18 mouse cellular contexts compared by ENCODE assay signal in genomic region chr9:47548402-47548801, GRCm38 (mm10). TPM values are rescaled to one million over a fixed set of nuclear protein-coding genes. Genes with fewer than 3 reads are reported as not detected.
DNase-seq lines count a peak whose midpoint lies in the region; ATAC-seq and TF ChIP-seq lines count a peak whose summit lies in the region.
"Had no signal": no experiment of that assay in that cellular context is flagged by ENCODE, and none has a peak within 500 bp of the region (broad histone marks: within the 10 kb centered on the region; RNA-seq: fewer than 3 reads in every experiment).

No protein-coding gene starts in this region.

- peak; percentile 96 for TF ChIP-seq EP300 in lung, postnatal 0 days (IDR thresholded peaks at IDR 0.05)

- 78% methylated on average over 12 of the region's 12 CpGs for WGBS in lung, adult 2 months
- 58% methylated on average over 12 of the region's 12 CpGs for WGBS in lung, postnatal 0 days

- H3K4me1 ChIP-seq in lung, adult 2 months (ENCODE audit: control insufficient read depth, insufficient read depth, low read length) = peaks cover 3% of the 10 kb centered on the region
- 0 out of 2 replicates have a peak, but pooled peaks cover 2% of the 10 kb centered on the region for H3K4me1 ChIP-seq in lung, postnatal 0 days (ENCODE audit: insufficient read depth, low read depth, low read length)

- H3K9ac ChIP-seq in lung, postnatal 0 days (replicated peaks; ENCODE audit: low read depth) = no peak overlapping the region
- H3K9ac ChIP-seq: embryonic facial prominence, embryonic 13.5 days; forebrain, embryonic 15.5 days; heart, embryonic 12.5 days; hindbrain, embryonic 15.5 days had no signal

- no peak overlapping the region for H3K4me2 ChIP-seq in lung, postnatal 0 days (replicated peaks; ENCODE audit: low read depth, low read length)
- H3K4me2 ChIP-seq: embryonic facial prominence, embryonic 13.5 days; forebrain, embryonic 15.5 days; heart, embryonic 12.5 days; hindbrain, embryonic 15.5 days had no signal

- H3K4me3 ChIP-seq in lung, adult 2 months (replicated peaks; ENCODE audit: extremely low read depth, low read depth, low read length) = no peak overlapping the region
- H3K4me3 ChIP-seq in lung, postnatal 0 days (ENCODE audit: low read depth, low read length) = no peak overlapping the region
- H3K4me3 ChIP-seq: embryonic facial prominence, embryonic 13.5 days; forebrain, embryonic 15.5 days; heart, adult 2 months; heart, embryonic 12.5 days; hindbrain, embryonic 10.5 days; hindbrain, embryonic 15.5 days had no signal

- no peaks in the 10 kb centered on the region for H3K36me3 ChIP-seq in lung, postnatal 0 days (ENCODE audit: insufficient read depth, low read length)
- H3K36me3 ChIP-seq: forebrain, embryonic 15.5 days; heart, embryonic 12.5 days had no signal

- H3K9me3 ChIP-seq in lung, postnatal 0 days (ENCODE audit: low read length) = no peaks in the 10 kb centered on the region
- H3K9me3 ChIP-seq: embryonic facial prominence, embryonic 13.5 days; forebrain, embryonic 15.5 days; heart, embryonic 12.5 days; hindbrain, embryonic 10.5 days; hindbrain, embryonic 15.5 days had no signal

- TF ChIP-seq POLR2A in lung, adult 2 months (IDR thresholded peaks at IDR 0.05; ENCODE audit: borderline replicate concordance, extremely low read depth, low read depth, low read length) = no peak

- H3K27ac ChIP-seq in lung, postnatal 0 days (ENCODE audit: low read length) = peak overlapping the region; percentile 83
- H3K27ac ChIP-seq: embryonic facial prominence, embryonic 13.5 days; forebrain, embryonic 15.5 days; heart, adult 2 months; hindbrain, embryonic 10.5 days; hindbrain, embryonic 15.5 days had no signal

- TF ChIP-seq CTCF in lung, adult 2 months (IDR thresholded peaks at IDR 0.05; ENCODE audit: insufficient read depth, low read length) = no peak
- no peak for TF ChIP-seq CTCF in lung, postnatal 0 days (IDR thresholded peaks at IDR 0.05)

- peak; percentile 58 to 64 for DNase-seq in lung, adult 18-20 months
- DNase-seq in lung, adult 2 months = no peak
- peak; percentile 89 for DNase-seq in lung, postnatal 0 days (ENCODE audit: low spot score)
- DNase-seq in lung, postnatal 36 days = peak; percentile 59
- no peak for DNase-seq in urinary bladder, postnatal 10 days (ENCODE audit: low spot score)
- DNase-seq: adrenal gland, adult 2 months; adrenal gland, postnatal 25 days; cerebellum, adult 18-20 months; cerebellum, adult 9-11 months; cerebellum, postnatal 36 days; gastrocnemius, postnatal 10 days; heart, adult 2 months had no signal

- ATAC-seq in lung, postnatal 0 days = peak; percentile 94
- ATAC-seq in erythroblast, adult 5-6 weeks (replicated peaks; ENCODE audit: low FRiP score, poor library complexity, severe bottlenecking) = no peak
- ATAC-seq: forebrain, embryonic 15.5 days had no signal

- H3K27me3 ChIP-seq in lung, postnatal 0 days (replicated peaks; ENCODE audit: insufficient read depth, low read length) = no peaks in the 10 kb centered on the region
- H3K27me3 ChIP-seq: forebrain, embryonic 15.5 days; heart, embryonic 12.5 days; hindbrain, embryonic 15.5 days had no signal

RNA-seq across cellular contexts. Expression of gene Cadm1, which starts 18.4 kb away (rescaled TPM):
- polyA plus RNA-seq in lung, adult 2 months (2012; rRNA removed) = 95.9 and 101 TPM in 2 replicates
- 84.9 and 89.2 TPM in 2 replicates for polyA plus RNA-seq in lung, postnatal 0 days (2015; fragmentation: Nextera tagmentation; extraction: Ambion mirVana)
- 2.9 and 6.0 TPM in 2 replicates for total RNA-seq in erythroblast, adult 5-6 weeks (2015; ENCODE audit: low replicate concordance)
- total RNA-seq in erythroblast, adult 5-6 weeks (2017; ENCODE audit: low replicate concordance) = 0.70 and 0.85 TPM in 2 replicates

Comparison
In these comparisons a context has a peak if more than half of its experiments do, and no peak if none do; other contexts are left out.
1. DNase-seq: peak in lung, adult 18-20 months (2 of 2), lung, postnatal 0 days (single experiment) and lung, postnatal 36 days (single experiment); none in lung, adult 2 months (single experiment) and urinary bladder, postnatal 10 days (single experiment).